Mouse (Mus musculus): ENCODE data around the gene Ushbp1.
"Not testable (repeated sequence)": the region's sequence is repeated elsewhere in the genome, so short reads cannot be mapped to it uniquely, and the experiment has no call there.

Ushbp1 gene

GRCm38 (mm10) chr8:71395629-71396028 is at the start of gene Ushbp1:
Gene Ushbp1 (minus strand): TSS chr8:71395802.
- in situ Hi-C loops (cut with MboI; ENCODE audit: unreplicated experiment in 2 of 2) = loop anchor here in 1 of 2 experiments (25.0 kb wide), 1 partner anchor 683 kb away; the partner anchor contains the start of genes Gm3336, Iqcn and Pde4c

- in situ Hi-C loops (cut with MboI; ENCODE audit: unreplicated experiment in 2 of 2) = no loop called here
Measured at GRCm38 (mm10) chr8:71445096-71445495, 49.5 kb upstream of the Ushbp1 start.

GRCm38 (mm10) chr8:71441404-71441803 is 45.8 kb upstream of the Ushbp1 start:
- in situ Hi-C loops (cut with MboI; ENCODE audit: unreplicated experiment in 2 of 2) = loop anchor here (5.0 kb wide), 2 partner anchors 81 to 221 kb away; no protein-coding TSS in a partner anchor

- in situ Hi-C loops (cut with MboI; ENCODE audit: unreplicated experiment in 2 of 2) = no loop called here
Measured at GRCm38 (mm10) chr8:71437041-71437440, 41.4 kb upstream of the Ushbp1 start.

GRCm38 (mm10) chr8:71432935-71433334 is 37.3 kb upstream of the Ushbp1 start:
- in situ Hi-C loops (cut with MboI; ENCODE audit: unreplicated experiment in 2 of 2) = not testable (repeated sequence)

GRCm38 (mm10) chr8:71422121-71422520 is 26.5 kb upstream of the Ushbp1 start:
- in situ Hi-C loops (cut with MboI; ENCODE audit: unreplicated experiment in 2 of 2) = no loop called here

GRCm38 (mm10) chr8:71411535-71412273 is 16.1 kb upstream of the Ushbp1 start:
- in situ Hi-C loops (cut with MboI; ENCODE audit: unreplicated experiment in 2 of 2) = no loop called here

- in situ Hi-C loops (cut with MboI; ENCODE audit: unreplicated experiment in 2 of 2) = loop anchor here (5.0 kb wide), 2 partner anchors 36 to 511 kb away; partner anchors contain the start of genes Ocel1 (in 2 of the 2) and Rpl18a (in 2 of the 2)
Measured at GRCm38 (mm10) chr8:71408231-71408630, 12.6 kb upstream of the Ushbp1 start.

- in situ Hi-C loops (cut with MboI; ENCODE audit: unreplicated experiment in 2 of 2) = loop anchor here (5.0 kb wide), 2 partner anchors 35 to 510 kb away; partner anchors contain the start of genes Ocel1 (in 2 of the 2) and Rpl18a (in 2 of the 2)
Measured at GRCm38 (mm10) chr8:71407441-71407840, 11.8 kb upstream of the Ushbp1 start.

GRCm38 (mm10) chr8:71406099-71407015 is 10.8 kb upstream of the Ushbp1 start:
- in situ Hi-C loops (cut with MboI; ENCODE audit: unreplicated experiment in 2 of 2) = loop anchor here (5.0 kb wide), 2 partner anchors 34 to 509 kb away; partner anchors contain the start of genes Ocel1 (in 2 of the 2) and Rpl18a (in 2 of the 2)

- in situ Hi-C loops (cut with MboI; ENCODE audit: unreplicated experiment in 2 of 2) = loop anchor here (5.0 kb wide), 2 partner anchors 33 to 508 kb away; partner anchors contain the start of genes Ocel1 (in 2 of the 2) and Rpl18a (in 2 of the 2)
Measured at GRCm38 (mm10) chr8:71405401-71406098, 9.9 kb upstream of the Ushbp1 start, which contains the start of gene Ankle1. Gene Ankle1 (plus strand): TSS chr8:71406010.

GRCm38 (mm10) chr8:71404951-71405351 is 9.3 kb upstream of the Ushbp1 start:
- in situ Hi-C loops (cut with MboI; ENCODE audit: unreplicated experiment in 2 of 2) = loop anchor here (5.0 kb wide), 2 partner anchors 33 to 508 kb away; partner anchors contain the start of genes Ocel1 (in 2 of the 2) and Rpl18a (in 2 of the 2)

- in situ Hi-C loops (cut with MboI; ENCODE audit: unreplicated experiment in 2 of 2) = no loop called here
Measured at GRCm38 (mm10) chr8:71404011-71404410, 8.4 kb upstream of the Ushbp1 start.

GRCm38 (mm10) chr8:71403107-71403885 is 7.7 kb upstream of the Ushbp1 start:
- in situ Hi-C loops (cut with MboI; ENCODE audit: unreplicated experiment in 2 of 2) = no loop called here

- in situ Hi-C loops (cut with MboI; ENCODE audit: unreplicated experiment in 2 of 2) = no loop called here
Measured at GRCm38 (mm10) chr8:71402446-71402964, 6.9 kb upstream of the Ushbp1 start.

GRCm38 (mm10) chr8:71401454-71401853 is 5.9 kb upstream of the Ushbp1 start:
- in situ Hi-C loops (cut with MboI; ENCODE audit: unreplicated experiment in 2 of 2) = no loop called here

- in situ Hi-C loops (cut with MboI; ENCODE audit: unreplicated experiment in 2 of 2) = no loop called here
Measured at GRCm38 (mm10) chr8:71400826-71401225, 5.2 kb upstream of the Ushbp1 start.

- in situ Hi-C loops (cut with MboI; ENCODE audit: unreplicated experiment in 2 of 2) = loop anchor here in 1 of 2 experiments (25.0 kb wide), 1 partner anchor 685 kb away; the partner anchor contains the start of genes Gm3336, Iqcn and Pde4c
Measured at GRCm38 (mm10) chr8:71397701-71398100, 2.1 kb upstream of the Ushbp1 start.

All from v-Abl transformed pro-B cells (cell line).